Mouse (Mus musculus) limb, embryonic 12.5 days (tissue): ENCODE data around the gene Tmem210. TPM values are rescaled to one million over a fixed set of nuclear protein-coding genes. Genes with fewer than 3 reads are reported as not detected.

Experiments used
- ATAC-seq: fragments of 200-750 bp; cut with Nextera tagmentation; 2 replicates; pipeline ENCODE4 v1.8.0; 2017; ENCODE audit warnings: low read depth, moderate TSS enrichment; ENCODE audit not compliant: insufficient number of reproducible peaks, insufficient read depth, low FRiP score, low TSS enrichment
- H3K27ac ChIP-seq: fragments of 300-500 bp; sonication (generic); 2 replicates; pipeline ENCODE4 v1.5.1; 2016; ENCODE audit warnings: mild to moderate bottlenecking, moderate library complexity
- H3K27me3 ChIP-seq: fragments of 300-500 bp; sonication (generic); 2 replicates; pipeline ENCODE4 v1.6.1; 2016; ENCODE audit warnings: mild to moderate bottlenecking, moderate library complexity
- H3K36me3 ChIP-seq: fragments of 300-500 bp; sonication (generic); 2 replicates; pipeline ENCODE4 v1.6.1; 2016; ENCODE audit warnings: mild to moderate bottlenecking, moderate library complexity
- H3K4me1 ChIP-seq: fragments of 300-500 bp; sonication (generic); replicated peaks from 2 replicates; pipeline ENCODE4 v1.6.1; 2016
- H3K4me2 ChIP-seq: fragments of 300-500 bp; sonication (generic); 2 replicates; pipeline ENCODE4 v1.6.1; 2016; ENCODE audit warnings: mild to moderate bottlenecking, moderate library complexity
- H3K4me3 ChIP-seq: fragments of 300-500 bp; sonication (generic); replicated peaks from 2 replicates; pipeline ENCODE4 v1.5.1; 2016; ENCODE audit warnings: mild to moderate bottlenecking
- H3K9ac ChIP-seq: fragments of 300-500 bp; sonication (generic); replicated peaks from 2 replicates; pipeline ENCODE4 v1.6.1; 2016; ENCODE audit warnings: mild to moderate bottlenecking, moderate library complexity
- H3K9me3 ChIP-seq: fragments of 300-500 bp; sonication (generic); 2 replicates; pipeline ENCODE4 v1.6.1; 2016; ENCODE audit warnings: mild to moderate bottlenecking, moderate library complexity
- WGBS: fragments of 180-500 bp; shearing (Covaris S2); methylation state at CpG from one replicate; pipeline ENCODE4 v1.1.7; 2016; 5-methylcytosine and 5-hydroxymethylcytosine counted together
- polyA plus RNA-seq: library from polyadenylated mRNA; unstranded; fragments of >200 nt; fragmentation: Nextera tagmentation; extraction: Ambion mirVana; gene quantifications from 2 replicates; pipeline ENCODE4 v1.2.1, GENCODE M21; 2016

Tmem210 gene
- polyA plus RNA-seq, 1 experiment from 2014 or later: not detected

DNA sequence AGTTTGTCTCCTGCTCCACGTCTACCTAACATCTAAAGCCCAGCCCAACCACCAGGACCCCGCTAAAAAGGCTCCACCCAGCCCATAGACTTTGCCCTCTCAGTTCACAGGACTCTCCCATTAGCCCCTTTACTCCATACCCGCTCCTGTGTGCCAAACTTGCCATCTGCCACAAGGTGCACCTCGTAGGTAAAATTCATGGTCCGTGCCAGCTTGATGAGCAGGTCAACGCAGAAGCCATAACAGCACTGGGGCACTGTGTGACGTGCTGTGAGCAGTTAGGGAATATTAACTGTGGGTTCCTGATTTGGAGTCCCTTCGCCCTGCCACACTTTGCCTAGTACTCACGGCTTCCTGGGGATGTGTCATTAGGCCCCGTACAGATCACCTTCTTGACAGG is 10.1 kb downstream of the Tmem210 start:
- ATAC-seq: no peak

DNA sequence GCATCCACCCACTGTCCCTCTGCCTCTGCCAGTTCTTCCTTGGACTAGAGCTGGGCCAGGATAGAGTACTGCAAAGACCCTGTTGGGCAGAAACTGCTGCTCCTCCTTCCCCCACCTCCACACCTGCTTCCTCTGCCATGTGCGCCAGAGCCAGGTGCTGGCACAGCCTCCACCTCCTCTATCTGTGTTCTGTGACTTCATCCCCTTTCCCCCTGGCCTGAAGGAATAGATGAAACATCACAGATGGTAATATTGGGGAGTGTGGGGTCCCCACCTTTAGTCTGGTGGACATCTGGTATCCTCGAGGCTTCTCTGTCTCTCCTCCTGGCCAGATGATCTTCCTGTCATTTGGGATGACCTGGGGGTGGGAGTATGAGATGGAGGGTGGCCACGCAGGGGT is 15.5 kb downstream of the Tmem210 start:
- Histone ChIP-seq H3K4me2 (no peak overlapping the region), H3K9me3 (no peaks in the 10 kb centered on the region), H3K9ac (no peak overlapping the region), H3K27ac (no peak overlapping the region), H3K27me3 (peaks cover 59% of the 10 kb centered on the region), H3K36me3 (no peaks in the 10 kb centered on the region), H3K4me3 (no peak overlapping the region), H3K4me1 (0 out of 2 replicates have a peak, but pooled peaks cover 6% of the 10 kb centered on the region)
- WGBS: 61% methylated on average over 3 of the region's 3 CpGs
- no peak for ATAC-seq

More for the DNA sequence above, 10.1 kb downstream of the Tmem210 start:
- Histone ChIP-seq H3K36me3 (no peaks in the 10 kb centered on the region), H3K27me3 (peaks cover 60% of the 10 kb centered on the region), H3K4me2 (no peak overlapping the region), H3K27ac (no peak overlapping the region), H3K4me1 (no peaks in the 10 kb centered on the region), H3K9ac (no peak overlapping the region), H3K4me3 (no peak overlapping the region), H3K9me3 (no peaks in the 10 kb centered on the region)
- WGBS: 81% methylated on average over 10 of the region's 10 CpGs

DNA sequence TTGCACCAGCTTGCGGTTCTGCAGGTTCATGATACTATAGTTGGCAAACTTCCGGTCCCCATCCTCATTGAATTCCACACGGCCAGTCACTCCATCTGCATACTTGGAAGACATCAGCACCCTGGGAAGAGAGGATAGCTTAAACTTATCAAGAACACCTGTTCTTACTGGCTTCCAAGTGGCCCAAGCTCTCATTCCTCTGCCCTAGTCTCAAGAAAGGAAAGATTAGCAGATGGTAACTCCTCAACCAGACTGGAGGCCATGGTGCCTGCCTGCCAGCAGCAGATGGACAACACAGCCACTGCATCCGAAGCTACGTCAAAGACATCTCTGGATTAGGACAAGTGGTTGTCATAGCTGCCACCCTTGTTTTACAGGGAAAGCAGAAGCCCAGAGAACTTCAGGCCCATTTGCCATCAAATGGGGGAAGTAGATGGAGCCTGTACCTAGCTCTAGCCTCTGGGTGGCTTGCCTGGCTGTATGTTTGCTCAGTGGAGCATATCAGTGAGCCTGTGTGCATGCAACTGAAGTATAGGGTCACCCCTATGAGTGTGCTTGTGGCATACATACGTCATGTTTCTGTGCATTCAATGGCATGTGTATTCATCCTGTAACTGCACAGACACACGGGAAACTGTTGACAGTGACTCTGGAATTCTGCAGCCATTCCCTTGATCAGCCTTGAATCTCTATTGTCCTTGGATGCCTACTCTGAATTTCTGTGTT is 16.1 kb downstream of the Tmem210 start:
- 72% methylated on average over 7 of the region's 7 CpGs for WGBS
- Histone ChIP-seq H3K9me3 (no peaks in the 10 kb centered on the region), H3K4me3 (peak overlapping the region; percentile 45), H3K4me2 (peak overlapping the region; percentile 85), H3K36me3 (no peaks in the 10 kb centered on the region), H3K4me1 (0 out of 2 replicates have a peak, but pooled peaks cover 6% of the 10 kb centered on the region), H3K27ac (no peak overlapping the region), H3K9ac (no peak overlapping the region), H3K27me3 (peaks cover 63% of the 10 kb centered on the region)
- ATAC-seq: no peak

DNA sequence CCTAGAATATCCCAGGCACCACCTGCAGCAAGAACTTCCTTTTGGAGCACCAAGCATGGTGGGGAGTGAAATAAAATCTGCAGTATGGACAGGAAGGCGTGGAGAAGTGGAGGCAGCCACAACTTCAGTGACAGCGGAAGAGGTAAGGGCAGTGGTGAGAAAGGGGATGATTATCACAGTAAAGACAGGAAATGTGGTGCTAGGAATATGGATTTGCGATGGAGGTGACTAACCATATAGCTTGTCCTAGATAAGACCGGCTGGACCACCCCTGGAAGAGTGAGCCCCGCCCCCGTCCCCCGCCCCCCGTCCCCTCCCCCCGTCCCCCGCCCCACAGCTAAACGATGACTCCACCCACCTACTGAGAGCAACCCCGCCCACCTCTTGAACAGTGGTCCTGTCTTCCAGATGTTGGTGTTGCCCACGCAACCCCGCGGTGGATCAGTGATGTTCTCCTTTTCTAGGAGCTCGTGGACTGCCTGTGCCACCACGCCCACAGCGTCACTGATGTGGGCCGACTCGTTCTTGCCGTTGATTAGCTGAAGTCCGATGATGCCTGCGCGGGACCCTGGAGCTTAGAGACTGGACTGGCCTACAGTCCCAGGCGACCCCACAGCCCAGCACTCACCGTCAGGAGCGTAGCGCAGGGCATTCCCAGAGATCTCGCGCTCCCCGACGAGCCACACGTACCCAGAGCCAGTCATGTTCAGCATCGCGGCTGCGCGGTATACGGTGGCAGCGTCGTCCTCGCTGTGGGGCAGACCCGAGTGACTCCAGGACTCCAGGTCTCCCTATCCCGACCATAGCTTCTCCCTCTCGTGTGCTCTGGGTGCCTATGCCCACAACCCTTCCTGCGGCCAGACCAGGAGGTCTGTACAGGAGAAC is 17.0 kb downstream of the Tmem210 start:
- H3K27ac ChIP-seq: no peak overlapping the region

DNA sequence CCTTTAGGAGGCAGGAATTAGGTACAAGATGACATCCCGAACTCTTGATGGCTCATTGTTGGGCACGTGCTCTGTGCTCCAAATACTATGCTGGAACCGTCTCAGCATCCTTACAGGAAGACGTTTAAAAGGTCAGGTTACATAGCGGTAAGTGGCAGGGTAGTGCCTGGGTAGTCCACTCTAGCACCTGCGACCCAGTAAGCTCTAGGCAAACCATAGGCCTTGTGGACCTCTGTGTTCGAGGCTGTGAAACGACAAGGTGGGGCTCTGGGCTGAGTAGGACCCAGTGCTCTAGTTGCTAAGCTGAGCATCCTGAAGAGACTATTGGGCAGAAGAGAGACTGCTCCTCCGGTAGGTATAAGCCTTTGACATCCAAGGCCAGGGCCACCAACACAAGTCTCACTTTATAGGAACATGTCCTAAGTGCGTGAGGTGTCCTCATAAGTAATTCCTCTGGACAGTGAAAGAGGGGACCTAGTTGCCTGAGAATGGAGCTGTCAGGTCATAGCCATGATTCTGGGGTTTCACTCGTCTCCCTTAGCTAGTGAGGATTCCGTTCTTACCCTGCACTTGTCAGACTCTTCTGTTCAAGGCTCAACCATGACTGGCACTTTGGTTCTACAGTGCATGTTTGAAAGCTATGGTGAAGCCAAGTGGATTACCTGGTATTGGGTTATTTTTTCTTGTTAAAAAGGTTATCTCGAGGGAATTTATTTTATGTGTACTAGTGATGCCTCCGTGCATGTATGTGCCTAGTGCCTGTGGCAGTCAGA is 17.8 kb downstream of the Tmem210 start:
- Histone ChIP-seq H3K9ac (peak overlapping the region; percentile 51; the same call in 1 of the 2 replicates), H3K27me3 (peaks cover 79% of the 10 kb centered on the region), H3K9me3 (no peaks in the 10 kb centered on the region), H3K36me3 (no peaks in the 10 kb centered on the region), H3K4me3 (peak overlapping the region; percentile 45), H3K27ac (no peak overlapping the region), H3K4me2 (peak overlapping the region; percentile 85), H3K4me1 (0 out of 2 replicates have a peak, but pooled peaks cover 6% of the 10 kb centered on the region)
- WGBS: 48% methylated on average over 14 of the region's 14 CpGs
- peak; percentile 32; the same call in 1 of the 2 replicates for ATAC-seq

More for the DNA sequence above, 17.0 kb downstream of the Tmem210 start:
- Histone ChIP-seq H3K27me3 (peaks cover 70% of the 10 kb centered on the region), H3K9me3 (no peaks in the 10 kb centered on the region), H3K36me3 (no peaks in the 10 kb centered on the region), H3K4me2 (peak overlapping the region; percentile 85), H3K4me1 (0 out of 2 replicates have a peak, but pooled peaks cover 6% of the 10 kb centered on the region), H3K9ac (peak overlapping the region; percentile 51), H3K4me3 (peak overlapping the region; percentile 45)
- ATAC-seq: peak; percentile 58
- WGBS: 3% methylated on average over 37 of the region's 45 CpGs

DNA sequence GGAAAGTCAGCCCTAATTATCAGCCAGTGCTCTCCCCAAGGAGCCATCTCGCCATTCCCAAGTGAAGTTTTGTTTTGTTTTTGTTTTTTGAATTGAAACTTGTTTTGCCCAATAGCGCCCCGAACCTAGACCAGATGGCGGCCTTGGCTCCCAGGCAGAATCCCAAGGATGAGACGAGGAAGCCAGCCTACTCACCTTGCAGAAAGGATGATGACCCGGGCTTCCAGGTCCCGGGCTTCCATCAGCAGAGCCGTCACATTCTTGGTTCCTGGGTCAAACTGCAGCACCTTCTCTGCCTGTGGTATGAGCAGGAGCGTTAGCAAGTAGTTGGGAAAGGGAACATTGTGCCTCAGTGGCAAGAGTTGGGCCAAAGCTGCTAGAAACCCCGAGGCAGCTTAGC is 22.2 kb downstream of the Tmem210 start:
- no peak overlapping the region for H3K9ac ChIP-seq
- 51% methylated on average over 10 of the region's 10 CpGs for WGBS
- no peaks in the 10 kb centered on the region for H3K9me3 ChIP-seq
- peaks cover 97% of the 10 kb centered on the region for H3K27me3 ChIP-seq
- no peak overlapping the region for H3K27ac ChIP-seq
- H3K36me3 ChIP-seq: no peaks in the 10 kb centered on the region
- ATAC-seq: no peak
- no peaks in the 10 kb centered on the region for H3K4me1 ChIP-seq
- H3K4me3 ChIP-seq: no peak overlapping the region
- H3K4me2 ChIP-seq: no peak overlapping the region

DNA sequence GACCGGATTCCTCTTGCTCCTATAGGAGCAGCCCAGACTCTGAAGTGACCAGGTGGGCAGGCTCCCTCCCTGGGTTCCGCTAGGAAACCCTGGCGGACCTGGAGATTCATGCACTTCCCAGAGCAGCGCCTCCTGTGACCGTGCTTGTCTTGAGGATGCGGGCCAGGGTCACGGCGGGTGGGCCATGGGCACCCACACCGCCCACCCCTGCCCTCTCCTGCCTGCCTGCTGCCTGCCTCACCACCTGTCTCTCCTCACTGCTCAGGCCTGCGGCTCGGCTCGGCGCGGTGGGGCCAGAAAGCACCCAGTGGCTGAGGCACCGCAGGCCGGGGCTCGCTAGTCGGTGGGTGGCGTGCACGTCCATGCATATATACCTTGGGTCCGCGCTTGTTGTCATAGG is 23.0 kb downstream of the Tmem210 start:
- Histone ChIP-seq H3K4me1 (no peaks in the 10 kb centered on the region), H3K9ac (no peak overlapping the region), H3K27ac (no peak overlapping the region), H3K36me3 (no peaks in the 10 kb centered on the region), H3K27me3 (peaks cover 97% of the 10 kb centered on the region), H3K9me3 (no peaks in the 10 kb centered on the region), H3K4me2 (no peak overlapping the region), H3K4me3 (no peak overlapping the region)
- WGBS: 2% methylated on average over 21 of the region's 22 CpGs
- ATAC-seq: no peak

DNA sequence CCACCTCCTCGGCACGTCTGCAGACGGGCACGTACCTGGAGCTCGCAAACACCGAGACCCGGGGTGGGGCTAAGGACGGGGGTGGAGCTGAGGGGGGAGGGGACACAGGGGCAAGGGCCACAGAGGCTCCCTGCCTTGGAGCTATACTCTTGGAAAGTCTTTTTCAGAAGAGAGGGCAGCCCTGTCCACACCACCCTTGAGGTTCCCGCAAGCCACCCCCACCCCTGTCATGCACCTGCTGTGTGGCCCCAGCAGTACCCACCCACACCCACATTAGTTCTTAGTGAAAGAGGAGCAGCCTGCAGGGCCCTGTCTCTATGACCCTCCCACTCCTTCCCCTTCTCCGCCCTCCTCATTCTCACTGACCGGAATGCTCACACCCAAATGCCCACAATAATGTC is 23.5 kb downstream of the Tmem210 start:
- H3K36me3 ChIP-seq: no peaks in the 10 kb centered on the region
- no peak for ATAC-seq
- no peaks in the 10 kb centered on the region for H3K4me1 ChIP-seq
- H3K9ac ChIP-seq: no peak overlapping the region
- H3K27me3 ChIP-seq: peaks cover 97% of the 10 kb centered on the region
- H3K4me3 ChIP-seq: no peak overlapping the region
- H3K9me3 ChIP-seq: no peaks in the 10 kb centered on the region
- H3K4me2 ChIP-seq: no peak overlapping the region
- WGBS: 5% methylated on average over 11 of the region's 11 CpGs
- H3K27ac ChIP-seq: no peak overlapping the region

DNA sequence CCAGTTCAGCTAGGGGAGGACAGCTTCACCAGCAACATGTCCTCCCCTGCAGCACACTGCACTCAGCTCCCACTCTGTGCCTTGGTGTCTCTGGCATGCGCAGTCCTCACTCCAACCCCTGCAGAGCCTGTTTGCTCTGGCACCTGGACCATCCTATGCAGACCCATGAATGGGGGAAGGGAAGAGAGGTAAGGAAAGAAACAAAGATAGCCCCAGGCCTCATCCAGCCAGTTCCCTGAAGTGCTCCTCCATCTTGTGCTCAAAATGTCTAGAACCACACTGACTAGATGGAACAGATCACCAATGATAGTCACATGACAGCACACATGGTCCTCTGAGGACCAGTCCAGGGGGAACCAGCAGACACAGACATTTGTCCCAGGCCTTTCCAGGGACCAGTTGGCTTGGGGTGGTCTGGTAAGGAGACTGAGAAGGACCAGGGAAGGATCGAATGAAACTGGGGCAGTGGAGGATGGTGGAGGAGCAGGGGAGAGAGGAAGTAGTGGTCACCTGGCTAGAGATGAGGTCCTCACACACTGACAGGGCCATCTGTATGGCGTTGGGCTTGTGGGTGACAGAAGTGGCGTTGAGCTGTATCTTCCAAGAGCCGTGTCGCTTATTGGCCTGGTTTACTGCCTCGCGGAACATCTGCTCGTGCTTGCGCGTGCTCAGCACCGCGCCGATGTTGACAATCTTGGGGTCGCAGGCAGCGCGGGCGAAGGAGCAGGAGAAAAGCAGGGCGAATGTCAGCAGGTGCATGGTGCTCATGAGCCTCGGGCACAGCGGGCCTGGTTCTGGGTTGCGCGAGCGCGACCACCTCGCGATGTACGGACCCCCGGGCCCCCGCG is 30.4 kb downstream of the Tmem210 start:
- H3K36me3 ChIP-seq: no peaks in the 10 kb centered on the region
- H3K4me1 ChIP-seq: peaks cover 6% of the 10 kb centered on the region
- peaks cover 88% of the 10 kb centered on the region for H3K27me3 ChIP-seq
- no peak overlapping the region for H3K27ac ChIP-seq
- peak overlapping the region; percentile 32 for H3K4me3 ChIP-seq
- peak overlapping the region; percentile 58 for H3K4me2 ChIP-seq
- no peak overlapping the region for H3K9ac ChIP-seq
- WGBS: 7% methylated on average over 31 of the region's 31 CpGs
- H3K9me3 ChIP-seq: no peaks in the 10 kb centered on the region
- ATAC-seq: no peak
